Mouse (Mus musculus) testis, postnatal 14 days (tissue): ENCODE data around the gene Drg2.

Experiments
- DNase-seq: peaks from one replicate; pipeline ENCODE4 v3.0.0; 2021; ENCODE audit warnings: low spot score

Drg2 gene

DNA sequence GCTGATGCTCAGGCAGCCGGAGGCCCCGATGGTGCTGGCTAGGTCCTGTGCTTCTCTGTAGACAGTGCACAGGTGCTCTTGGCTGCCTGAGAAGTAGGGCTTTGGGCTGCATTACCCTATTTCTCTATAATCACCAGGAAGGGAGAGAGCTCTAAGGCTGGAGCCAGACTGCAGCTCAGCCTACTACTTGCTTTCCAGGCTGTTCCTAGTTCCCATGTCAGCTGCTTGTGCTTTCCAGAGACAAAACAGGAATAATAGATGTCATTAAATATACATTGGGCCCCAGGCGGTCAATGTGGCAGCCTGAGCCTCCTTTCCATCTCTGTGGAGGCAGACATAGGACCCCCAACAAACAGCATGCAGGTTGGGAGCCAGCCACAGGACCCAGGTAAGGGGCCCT is 14.6 kb downstream of the Drg2 start, which contains the start of gene Myo15:
TSS of gene Myo15 (plus strand) at position 301 of the 400 bp plus-strand sequence.
- no peak for DNase-seq

DNA sequence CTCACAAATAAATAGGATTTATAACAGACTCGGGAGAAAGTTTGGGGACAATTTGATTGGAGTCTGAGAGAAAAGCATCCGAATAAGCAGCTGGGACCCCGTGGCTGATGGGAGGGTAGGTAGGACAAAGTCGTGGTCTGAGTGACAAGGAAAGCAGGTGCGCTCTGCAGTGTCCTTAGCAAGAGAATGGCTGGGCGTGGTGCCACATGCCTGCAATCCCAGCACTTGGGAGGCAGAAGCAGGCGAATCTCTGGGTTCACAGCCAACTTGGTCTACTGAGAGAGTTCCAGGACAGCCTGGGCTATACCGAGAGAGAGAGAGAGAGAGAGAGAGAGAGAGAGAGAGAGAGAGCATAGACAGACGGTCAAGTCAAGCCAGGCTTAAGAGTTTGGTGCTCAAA is 16.4 kb downstream of the Drg2 start:
- no peak for DNase-seq

DNA sequence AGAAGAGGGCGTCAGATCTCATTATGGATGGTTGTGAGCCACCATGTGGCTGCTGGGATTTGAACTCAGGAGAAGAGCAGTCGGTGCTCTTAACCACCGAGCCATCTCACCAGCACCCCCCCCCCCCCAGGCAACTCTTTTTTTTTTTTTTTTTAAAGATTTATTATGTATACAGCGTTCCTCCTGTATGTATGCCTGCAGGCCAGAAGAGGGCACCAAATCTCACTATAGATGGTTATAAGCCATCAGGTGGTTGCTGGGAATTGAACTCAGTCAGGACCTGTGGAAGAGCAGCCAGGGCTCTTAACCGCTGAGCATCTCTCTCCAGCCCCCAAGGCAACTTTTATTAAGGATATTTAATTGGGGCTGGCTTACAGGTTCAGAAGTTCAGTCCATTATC is 20.1 kb downstream of the Drg2 start:
- no peak for DNase-seq

DNA sequence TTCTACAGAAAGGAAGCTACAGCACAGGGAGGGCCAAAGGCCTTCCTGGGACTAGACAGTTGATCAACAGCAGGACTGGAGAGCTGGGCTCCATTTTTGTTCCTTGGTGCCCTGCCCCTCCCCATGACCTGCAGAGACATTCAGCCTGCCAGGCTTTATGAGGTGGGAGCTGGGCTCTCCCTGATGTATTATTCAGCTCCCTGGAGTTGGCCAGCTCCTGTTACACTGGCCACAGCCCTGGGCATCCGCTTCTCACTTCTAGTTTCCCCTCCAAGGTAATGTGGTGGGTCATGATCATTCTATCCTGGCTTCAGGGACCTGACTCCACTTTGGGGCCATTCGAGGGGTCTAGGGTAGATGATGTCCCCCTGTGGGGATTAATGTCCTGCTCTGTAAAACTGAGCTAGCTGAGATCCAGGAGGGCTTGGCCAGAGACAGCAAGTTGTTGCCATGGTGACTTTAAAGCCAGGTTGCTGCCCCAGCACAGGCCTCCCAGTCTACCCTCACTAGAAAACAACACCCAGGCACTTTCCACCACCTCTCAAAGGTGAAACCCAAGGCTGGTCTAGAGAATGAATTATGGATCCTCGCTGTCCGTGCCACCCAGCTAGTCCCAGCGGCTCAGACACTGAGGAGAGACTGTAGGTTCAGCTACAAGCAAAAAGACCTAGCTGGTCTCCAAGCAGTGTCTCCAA is 21.4 kb downstream of the Drg2 start:
- no peak for DNase-seq

DNA sequence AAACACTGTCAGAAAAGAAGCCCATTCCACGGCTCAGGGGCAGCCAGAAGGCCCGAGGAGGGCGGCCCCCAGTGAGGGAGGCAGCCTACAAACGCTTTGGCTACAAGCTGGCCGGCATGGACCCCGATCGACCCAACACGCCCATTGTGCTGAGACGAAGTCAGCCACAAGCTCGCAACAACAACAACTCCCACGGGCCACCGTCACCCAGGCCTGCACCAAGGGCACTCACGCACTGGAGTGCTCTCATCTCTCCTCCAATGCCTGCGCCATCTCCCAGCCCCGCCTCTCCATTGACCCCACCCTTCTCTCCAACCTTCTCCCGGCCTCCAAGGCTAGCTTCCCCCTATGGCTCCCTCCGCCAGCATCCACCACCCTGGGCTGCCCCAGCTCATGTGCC is 23.7 kb downstream of the Drg2 start:
- DNase-seq: no peak

DNA sequence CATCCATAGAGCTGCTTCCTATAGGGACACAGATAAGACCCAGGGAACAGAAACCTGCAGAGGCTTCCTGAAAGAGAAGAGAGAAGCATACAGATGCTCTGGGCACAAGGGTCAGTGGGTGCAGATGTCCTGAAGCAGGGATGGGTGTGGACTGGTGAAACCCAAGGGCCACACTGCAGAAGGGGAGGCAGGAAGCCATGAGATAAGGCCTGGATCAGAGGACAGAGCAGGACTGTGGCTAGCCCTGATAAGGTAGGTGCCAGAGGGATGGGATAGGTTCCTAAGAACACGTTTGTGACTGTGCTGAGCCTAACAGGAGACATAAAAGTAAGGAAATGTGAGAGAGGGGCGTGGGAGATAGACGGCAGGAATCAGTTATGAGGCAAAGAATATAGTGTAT is 31.9 kb downstream of the Drg2 start:
- no peak for DNase-seq

DNA sequence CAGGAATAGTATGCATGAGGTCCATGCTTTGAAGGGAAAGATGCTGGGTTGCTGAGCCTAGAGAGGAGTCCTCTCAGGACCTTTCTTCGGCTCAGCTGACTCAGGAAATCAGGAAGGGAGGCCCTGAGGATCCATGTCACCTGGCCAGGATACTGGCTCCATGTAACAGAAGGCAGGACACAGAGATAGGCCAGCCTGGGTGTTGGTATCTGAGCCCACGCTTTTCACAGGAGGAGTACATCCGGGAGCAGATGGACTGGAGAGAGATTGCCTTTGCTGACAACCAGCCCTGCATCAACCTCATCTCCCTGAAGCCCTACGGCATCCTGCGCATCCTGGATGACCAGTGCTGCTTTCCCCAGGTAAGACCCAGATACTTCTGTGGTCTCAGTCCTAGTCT is 38.3 kb downstream of the Drg2 start:
- no peak for DNase-seq

DNA sequence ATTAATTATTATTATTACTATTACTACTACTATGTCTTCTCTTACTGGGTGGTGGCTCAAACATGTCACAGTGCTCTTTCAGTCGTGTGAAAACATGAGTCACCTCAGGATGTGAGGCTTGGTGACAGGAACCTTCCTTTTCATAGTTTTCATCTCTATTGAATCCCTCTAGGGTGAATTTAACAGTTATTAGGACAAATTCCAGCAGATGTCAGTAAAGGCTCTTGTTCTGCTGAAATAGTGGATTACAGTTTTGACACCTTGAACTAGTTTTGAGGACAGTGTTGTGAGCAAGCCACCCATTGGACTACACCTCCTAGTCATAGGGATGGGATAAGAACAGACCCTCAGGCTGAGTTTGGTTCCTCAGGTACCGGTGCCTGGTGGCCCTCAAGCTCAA is 41.3 kb downstream of the Drg2 start:
- no peak for DNase-seq

DNA sequence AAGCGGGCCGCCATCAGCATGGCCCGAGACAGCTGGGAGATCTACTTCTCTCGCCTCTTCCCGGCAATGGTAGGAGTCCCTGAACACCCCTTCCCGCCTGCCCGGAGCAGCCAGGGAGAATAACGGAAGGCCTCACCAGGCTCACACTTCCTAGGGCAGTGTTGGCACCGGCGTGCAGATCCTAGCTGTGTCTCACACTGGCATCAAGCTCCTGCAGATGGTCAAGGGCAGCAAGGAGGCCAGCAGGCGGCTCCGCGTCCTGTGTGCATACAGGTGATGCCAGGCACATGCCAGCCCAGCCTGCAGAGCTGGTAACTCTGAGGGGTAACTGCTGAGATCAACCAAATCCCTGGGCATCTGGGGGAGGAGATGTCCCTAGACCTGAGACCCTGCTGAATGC is 52.9 kb downstream of the Drg2 start:
- DNase-seq: no peak

DNA sequence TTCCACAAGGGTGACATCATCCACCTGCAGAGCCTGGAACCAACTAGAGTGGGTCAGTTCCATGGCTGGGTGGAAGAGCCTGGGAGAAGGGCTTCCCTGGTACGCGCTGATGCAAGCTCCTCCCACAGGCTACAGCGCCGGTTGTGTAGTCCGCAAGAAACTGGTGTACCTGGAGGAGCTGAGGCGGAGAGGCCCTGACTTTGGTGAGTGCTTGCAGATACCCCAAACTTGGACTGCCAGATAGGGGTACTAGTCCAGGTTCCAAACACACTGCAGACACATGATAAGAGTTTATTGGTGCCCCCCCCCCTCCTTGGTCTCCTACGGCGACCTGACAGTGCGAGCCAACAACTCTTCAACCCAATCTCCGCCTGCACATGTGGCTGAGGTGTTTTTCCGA is 54.6 kb downstream of the Drg2 start:
- no peak for DNase-seq

DNA sequence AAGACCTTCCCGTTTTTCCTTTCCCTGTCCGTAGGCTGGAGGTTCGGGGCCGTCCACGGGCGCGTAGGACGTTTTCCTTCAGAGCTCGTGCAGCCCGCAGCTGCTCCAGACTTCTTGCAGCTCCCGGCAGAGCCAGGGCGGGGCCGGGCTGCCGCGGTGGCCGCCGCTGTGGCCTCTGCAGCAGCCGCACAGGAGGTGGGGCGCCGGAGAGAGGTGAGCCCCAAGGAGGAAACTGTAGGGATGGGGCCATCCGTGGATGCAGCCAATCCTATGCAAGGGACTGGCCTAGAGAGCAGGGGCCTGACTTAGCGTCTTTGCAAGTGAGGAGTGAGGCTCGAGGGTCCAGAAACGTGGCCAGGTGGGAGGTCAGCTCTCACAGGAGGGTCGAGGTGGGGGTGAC is 55.1 kb downstream of the Drg2 start:
- peak; percentile 20 for DNase-seq

DNA sequence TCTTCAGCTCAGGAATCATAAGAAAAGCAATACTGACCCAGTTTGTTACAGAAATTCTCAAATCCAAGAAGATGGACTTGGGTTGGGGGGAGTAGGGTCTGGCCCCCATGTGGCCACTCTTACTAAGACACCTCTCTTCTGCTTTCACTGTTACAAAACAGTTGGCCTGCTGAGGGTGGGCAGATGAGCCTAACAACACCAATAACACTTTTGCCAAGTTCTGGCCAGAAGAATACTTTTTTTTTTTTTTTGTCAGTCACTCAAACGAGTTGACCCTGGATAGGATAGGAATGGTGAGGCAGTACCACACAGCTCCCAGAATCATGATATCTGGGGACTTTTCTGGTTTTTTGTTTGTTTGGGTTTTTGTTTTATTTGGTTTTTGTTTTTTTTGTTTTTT is 57.5 kb downstream of the Drg2 start:
- DNase-seq: no peak

DNA sequence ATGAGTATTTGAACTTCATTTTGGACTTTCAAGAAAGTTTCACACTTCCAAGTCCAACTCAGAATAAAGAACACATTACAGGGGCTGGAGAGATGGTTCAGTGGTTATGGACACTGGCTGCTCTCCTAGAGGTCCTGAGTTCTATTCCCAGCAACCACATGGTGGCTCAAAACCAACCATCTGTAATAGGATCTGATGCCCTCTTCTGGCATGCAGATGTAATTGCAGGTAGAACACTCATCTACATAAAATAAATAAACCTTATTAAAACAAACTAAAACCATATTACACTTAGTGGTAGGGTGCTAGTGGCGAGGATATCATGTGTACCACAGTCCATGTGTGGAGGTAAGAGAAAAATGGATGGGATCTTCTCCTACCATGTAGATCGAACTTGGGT is 58.1 kb downstream of the Drg2 start:
- DNase-seq: no peak

DNA sequence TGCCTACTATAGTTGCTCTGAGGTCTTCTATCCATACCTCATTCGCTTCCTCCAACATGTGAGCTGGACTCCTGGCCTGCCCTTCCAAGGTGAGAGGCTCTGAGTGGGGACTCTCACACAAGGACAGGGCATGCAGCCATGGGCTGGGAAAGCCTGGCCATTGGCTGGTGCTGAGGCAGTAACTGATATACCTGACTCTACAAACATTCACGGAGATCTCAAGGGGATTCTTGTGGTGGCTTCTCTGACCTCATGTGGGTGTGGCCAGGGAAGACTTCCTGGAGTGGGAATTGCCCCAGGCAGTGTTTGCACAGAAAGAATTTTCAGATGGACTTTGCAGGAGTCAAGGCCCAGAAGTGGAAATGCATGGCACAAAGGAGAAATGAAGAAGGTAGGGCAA is 60.5 kb downstream of the Drg2 start:
- no peak for DNase-seq

DNA sequence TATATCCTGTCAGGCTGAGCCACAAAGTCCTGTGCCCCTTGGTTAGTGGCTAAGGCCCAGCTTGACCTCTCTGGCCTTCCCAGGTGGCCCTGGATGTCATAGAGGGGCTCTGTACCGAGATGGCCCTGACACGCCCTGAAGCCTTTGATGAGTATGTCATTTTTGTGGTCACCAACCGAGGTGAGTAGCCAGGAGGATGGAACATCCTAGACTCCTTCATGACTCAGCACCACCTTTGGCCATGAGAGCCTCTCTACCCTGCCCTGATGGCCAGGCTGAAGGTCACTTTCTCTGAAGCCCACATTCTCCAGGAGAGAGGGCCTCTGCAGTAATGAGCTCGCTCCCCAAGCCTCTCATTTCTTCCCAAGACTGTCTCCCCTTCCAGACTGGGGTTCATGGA is 63.9 kb downstream of the Drg2 start:
- DNase-seq: no peak
